Mouse (Mus musculus) thymus, postnatal 25 days (tissue): ENCODE measurements around the gene Slc39a3.
"Not testable (repeated sequence)": the region's sequence is repeated elsewhere in the genome, so short reads cannot be mapped to it uniquely, and the experiment has no call there.

ENCODE experiments used
- DNase-seq: peaks from one replicate; pipeline ENCODE4 v3.0.0; 2022

Gene Slc39a3

DNA sequence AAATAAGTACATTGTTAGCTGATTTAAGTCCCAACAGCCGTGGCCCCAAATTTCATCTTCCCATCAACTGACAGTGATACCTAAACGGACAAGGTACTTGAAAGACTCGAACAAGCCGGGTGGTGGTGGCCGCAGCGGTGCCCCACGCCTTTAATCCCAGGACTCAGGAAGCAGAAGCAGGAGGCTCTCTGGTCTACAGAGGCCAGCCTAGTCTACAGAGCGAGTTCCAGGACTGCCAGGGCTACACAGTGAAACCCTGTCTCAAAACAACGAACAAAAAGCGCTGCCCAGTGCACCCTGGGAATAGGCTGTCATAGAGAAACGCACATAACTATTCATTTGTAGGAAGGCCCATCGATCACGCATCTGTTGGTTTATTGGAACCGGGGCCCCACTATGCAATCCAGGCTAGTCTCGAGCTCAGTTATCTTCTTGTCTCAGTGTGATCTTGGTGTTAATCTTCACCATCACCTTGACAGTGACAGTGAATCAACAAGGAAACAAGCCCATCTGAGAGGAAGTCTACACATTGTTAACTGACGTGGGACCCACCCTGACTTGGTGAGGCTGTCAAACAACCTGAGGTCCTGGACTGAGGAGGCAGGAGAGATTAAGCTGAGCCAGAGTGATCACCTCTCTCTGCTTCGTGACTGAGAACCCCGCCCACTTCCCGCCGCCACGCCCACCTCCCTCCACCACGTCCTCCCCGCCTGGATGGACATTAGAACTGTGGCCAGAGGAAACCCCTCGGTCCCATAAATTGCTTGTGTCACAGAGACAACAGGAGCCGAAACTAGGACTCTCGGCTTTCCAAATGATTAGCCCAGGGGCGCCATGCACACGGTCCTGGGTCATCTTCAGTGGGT, 36.8 kb downstream of the Slc39a3 start:
- no peak for DNase-seq

DNA sequence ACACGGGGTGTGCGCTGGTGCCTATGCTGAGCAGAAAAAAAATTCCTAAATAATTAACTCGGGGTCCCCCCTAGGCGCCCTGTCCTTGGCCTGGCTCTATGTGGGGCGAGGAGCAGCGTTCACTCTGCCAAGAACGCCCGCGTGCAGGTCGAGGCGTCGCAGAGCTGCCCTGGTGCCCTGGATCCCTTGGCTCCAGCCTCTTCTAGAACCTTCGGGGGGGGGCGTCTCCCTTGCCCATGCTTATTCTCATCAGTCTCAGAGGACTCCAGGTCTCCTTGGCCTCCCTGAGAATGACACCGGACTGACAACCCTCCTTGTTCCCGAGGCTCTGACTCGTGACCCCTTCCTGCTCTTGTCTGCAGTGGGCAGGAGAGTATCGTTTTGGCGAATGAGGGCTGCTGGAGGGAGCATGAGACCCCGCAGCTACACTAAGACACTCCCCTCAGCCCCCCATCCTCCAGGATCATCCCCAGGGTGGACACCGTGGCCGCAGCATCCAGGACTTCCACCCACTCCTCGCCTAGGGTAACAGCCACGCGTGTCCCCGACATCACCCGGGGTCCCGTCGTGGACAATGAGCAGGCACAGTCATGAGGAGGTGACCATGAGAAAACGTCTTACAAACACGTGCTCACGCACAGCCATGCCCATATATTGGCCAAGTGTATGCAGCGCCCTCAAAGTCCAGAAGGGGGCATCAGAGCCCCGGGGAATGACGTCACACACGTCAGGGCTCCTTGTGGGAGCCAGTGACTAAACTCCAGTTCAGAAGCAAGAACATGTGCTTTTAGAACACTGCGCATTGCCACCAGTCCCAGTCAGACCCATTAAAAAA, 37.6 kb downstream of the Slc39a3 start:
- peak; percentile 89 for DNase-seq

DNA sequence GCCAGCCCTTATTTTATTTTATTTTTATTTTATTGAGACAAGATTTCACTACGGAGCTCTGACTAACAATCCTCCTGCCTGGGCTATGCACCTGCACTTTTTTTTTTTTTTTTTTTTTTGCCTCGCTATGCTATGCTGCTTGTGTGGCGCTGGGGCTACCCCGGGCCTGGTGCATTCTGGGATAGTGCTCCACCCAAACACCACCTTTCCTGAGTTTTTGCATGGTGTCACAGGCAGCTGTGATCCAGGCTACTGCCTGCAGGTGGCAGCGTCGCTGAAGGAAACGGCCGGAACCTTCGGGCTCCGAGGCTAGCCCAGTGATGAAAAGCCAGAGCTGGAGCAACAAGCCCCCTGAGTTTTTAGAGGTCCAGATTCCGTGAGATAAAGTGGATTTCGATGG, 38.4 kb downstream of the Slc39a3 start:
- DNase-seq, result peak; percentile 71

DNA sequence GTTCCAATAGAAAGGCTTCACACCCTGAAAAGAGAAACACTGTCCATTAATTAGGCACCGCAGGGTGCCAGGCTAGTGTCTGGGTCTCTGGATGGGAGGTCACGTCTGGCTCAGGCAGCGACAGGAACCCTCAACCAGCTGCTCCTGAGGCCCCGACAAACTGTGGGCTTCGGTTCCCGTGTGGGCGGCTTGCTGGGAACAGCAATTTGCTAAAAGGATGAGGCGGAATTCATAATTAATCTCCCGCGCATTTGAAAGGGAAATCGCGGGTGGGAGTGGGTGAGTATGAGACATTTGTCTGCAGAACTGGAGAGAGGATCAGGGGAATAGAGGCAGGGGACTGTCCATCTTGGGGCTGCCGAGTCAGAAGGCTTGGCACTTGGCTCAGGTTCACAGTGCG, 39.2 kb downstream of the Slc39a3 start:
- DNase-seq, result no peak

DNA sequence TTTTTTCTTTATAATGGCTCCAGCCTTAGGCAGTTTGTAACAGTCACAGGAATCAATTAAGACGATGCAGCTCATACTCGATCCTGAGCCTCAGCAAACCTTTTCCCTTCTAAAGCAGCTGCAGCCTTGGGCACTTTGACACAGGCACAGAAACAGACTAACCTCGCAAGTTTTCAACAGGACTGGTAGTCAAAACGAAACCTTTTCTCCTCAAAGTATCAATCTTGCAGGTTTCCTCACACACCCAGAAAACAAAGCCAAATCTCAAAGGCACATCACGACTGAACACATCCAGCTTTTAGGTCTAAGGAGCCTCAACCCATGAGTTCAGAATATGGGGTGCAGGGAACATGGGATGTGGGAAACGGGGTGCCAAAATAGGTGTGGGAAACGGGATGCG, 39.9 kb downstream of the Slc39a3 start:
- no peak for DNase-seq

DNA sequence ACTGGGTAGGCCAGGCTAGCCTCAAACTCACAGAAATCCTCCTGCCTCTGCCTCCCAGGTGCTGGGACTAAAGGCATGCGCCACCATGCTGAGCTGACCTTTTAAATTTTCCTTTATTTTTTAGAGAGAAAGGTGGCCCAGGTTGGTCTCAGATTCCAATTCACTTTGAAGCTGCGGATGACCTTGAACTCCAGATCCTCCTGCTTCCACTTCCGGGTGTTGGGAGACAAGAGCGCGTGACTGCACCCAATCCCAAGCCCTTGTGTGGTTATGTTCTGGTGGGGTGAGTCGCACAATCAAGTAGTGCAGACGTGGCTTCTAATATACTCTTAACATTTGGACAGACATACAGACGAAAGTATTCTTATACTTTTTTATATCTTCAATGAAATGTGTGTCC, 40.7 kb downstream of the Slc39a3 start:
- DNase-seq, result no peak

DNA sequence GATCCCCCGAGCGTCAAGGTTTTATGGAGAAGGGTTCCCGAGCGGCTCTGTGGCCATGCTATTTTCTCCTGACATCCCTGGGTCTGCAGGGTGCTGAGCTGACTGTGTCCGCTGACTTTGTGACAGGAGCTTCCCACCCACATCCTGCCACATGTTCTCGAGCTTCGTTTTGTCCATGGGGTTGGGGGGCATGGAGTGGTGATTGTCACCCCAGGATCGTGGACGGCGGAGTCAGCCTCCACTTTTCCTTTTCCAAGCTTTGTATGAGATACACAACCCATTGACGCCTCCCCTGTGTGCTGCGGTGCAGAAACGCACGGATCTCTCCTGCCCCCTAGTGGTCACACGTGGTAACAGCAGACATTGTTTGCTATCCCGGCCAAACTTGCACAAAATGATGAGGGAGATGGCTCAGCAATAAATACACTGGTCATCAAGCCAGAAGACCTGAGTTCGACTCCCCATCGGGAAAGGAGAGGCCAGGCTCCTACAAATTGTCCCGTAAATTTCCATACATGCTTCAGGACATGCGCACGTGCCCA, 42.1 kb downstream of the Slc39a3 start:
- DNase-seq, result peak; percentile 80

DNA sequence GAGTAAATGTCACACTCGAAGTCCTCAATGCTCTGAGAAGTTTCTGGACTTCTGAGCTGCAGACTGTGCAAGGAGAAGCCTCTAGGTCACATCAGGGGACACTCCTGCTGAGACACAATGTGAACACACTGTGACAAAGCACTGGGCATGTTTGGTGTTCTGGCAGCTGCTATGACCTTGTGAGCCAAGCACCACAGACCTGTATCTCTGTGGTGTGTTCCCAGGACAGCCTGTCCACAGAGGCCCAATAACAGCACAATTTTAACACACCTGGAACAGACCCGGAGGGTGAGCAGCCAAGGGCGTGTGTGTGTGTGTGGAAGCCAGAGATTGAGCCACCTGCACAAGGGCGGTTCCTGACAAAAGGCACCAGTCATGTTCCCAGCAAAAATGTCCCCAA, 42.6 kb downstream of the Slc39a3 start:
- DNase-seq, result no peak

DNA sequence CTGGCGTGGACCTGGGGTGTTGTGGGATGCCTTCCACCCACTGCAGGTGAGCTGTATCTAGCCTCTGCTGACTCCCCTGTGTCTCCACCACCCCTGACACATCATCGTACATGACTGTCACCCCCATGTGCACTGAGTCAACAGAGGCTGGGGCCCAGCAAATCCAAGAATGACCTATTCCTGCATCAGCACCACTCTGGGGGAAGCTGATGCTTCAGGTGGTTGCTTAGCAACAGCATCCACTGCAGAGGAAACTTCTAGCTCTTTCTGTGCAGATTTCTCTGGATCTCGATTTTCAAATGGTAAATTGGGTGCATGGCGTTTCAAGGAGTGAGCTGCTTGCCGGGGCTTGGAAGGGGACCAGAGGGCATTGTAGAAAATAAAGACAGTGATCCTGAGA, 44.0 kb downstream of the Slc39a3 start:
- DNase-seq, result no peak

DNA sequence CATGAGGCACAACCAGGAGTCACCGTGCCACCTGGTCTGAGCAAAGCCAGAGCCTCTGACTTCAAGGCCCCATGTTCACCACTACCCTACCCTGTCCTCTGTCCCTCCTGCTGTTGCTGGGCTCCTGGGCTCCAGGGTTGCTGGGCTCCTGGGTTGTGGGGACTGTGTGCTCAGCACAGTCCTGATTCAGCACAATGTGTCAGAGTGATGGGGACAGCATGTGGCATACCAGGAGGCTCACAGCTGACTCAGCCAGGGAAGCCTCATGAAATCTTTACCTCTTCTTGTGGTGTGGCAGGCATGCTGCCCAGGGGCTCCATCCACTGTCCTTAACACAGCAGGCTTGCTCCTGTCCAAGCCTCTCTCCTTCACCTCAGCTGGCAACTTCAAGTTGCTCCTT, 45.3 kb downstream of the Slc39a3 start:
- DNase-seq, result no peak

DNA sequence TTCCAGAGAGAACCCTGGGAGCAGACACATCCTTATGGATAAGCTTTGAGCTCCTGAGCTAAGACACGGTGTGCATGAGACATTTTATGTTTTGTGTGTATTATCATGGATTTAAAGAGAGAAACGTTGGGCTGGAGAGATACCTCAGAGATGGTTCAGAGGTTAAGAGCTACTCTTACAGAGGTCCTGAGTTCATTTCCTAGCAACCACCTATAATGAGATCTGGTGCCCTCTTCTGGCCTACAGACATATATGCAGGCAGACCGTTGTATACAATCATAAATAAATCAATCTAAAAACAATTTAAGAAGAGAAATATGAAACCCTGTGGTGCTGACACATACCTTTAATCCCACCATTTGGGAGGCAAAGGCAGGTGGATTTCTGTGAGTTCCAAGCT, 46.2 kb downstream of the Slc39a3 start:
- DNase-seq, result no peak

DNA sequence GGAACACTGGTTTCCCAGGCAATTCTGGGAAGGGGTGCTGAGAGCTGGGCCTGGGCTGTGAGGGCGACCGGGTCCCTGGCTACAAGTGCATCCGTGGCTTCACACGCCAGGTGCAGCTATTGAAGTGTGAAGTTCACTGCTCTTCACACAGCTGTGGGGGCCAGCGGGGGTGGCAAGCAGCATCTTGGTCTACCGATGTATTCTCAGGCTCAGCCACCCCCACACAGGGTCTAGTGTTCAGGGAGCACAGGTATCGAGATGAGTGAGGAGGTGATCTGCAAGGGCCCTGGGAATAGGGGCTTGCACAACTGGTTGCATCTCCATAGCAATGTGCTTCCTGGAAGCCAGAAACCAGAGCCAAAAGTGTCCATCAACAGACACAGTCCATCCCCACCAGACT, 46.8 kb downstream of the Slc39a3 start:
- DNase-seq, result peak; percentile 55

DNA sequence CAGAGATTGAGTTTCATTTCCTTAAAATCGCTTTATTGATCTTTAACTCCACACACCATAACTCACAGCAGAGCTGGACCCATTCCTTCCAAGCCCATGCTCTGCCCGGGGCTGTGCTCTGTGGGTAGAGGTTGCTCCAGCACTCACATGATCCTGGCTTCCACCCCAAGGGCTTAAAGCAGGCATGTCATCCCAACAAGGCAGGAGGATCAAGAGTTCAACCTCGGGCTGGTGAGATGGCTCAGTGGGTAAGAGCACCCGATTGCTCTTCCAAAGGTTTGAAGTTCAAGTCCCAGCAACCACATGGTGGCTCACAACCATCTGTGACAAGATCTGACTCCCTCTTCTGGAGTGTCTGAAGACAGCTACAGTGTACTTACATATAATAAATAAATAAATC, 47.4 kb downstream of the Slc39a3 start:
- not testable (repeated sequence) for DNase-seq

DNA sequence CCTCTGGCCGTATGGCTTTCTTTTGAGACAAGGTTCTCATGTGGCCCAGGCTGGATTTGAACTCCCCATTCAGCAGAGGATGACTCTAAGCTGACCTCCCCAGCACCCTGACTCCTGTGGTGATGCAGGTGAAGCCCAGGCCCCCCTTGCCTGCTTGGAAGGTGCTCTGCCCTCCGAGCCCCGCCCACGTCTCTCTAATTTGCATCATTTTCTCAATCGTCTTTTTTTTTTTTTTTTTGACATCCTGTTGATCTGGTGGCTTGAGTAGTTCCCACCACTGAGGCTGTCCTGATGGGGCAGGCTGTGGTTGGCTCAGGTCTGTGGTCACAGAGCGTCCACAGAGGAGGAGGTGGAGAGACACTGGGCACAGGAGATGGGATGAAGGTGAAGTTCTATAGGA, 47.8 kb downstream of the Slc39a3 start:
- DNase-seq, result no peak

DNA sequence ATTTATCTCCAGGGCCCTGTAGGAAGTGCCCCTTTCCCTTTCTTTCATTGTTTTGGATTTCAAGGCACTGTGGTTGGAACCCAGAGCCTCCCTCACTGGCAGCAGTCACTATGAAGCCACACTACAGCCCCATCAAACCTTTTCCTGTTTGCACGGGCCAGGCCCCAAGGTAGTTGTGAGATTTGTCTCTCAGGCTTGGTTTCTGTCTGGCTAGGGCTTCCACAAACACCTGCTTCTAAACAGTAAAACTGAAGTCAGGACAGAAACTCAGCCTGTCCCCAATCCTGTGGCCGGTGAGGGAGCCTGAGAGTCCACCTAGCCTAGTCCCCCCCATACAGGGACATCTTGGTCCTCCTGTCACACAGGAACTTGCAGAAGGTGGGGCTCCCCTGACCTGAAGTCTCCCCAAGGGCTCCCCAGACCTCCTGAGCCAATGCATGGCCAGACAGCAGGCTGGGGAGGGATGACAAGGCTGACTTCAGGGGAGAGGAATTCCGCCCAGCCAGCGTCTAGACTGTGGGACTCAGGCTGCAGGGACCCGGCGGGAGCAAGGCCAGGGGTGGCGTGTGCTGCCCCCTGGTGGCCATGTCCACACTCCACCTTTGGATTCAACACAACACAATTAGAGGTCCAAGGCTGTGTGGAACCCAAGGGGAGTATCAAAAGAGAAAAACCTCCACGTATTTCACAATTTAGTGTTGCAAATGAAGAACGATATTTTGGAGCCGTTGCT, 49.4 kb downstream of the Slc39a3 start:
- DNase-seq, result peak; percentile 75

DNA sequence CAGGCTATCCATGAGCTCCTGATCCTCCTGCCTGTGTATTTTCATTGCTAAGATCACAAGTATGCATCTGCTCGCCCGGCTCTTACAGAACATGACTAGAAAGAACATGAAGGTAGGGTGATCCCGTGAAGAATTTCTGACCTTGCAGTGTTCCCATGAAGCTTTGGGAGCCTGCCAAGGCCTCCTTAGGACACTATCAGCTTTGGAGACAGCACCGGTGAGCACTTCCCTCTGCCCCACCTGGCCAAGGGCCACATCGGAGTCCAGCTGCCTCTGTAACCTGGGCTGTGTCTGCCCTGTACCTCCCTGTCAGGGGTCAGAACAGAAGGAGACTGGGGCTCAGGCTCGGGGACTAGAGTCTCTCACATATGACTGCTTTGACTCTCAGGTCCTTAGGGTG, 50.5 kb downstream of the Slc39a3 start:
- DNase-seq, result no peak

DNA sequence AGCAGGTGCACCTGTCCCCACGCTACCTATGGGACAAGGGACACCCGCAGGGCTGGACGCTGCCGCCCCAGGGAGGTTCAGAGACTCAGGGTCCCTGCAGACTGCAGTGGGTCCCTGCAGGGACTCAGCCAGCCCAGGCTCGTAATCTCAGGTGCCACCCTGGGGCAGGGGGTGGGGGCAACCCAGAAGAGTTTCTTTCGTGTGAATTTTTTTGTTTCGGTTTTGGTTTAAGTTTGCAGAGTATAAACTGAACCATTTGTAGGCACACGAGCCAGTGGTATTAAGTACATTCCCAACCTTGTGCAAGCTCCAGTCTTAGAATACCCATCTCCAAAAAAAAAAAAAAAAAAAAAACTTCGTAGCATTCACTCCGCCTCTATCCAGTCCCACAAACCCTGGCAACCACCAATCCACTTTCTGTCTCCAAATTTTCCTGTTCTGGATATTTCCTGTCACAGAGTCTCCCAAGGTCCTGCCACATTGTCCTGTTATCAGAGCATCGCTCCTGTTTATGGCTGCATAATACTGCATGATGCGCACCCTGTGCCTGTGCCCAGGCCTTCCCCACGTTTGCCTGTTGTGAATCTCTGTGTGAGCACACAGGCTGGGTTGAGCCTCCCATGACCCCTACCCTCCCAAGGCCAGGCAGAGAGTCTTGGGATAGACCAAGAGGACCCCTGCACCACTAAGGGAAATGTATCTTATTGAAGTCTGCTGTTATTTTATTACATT, 51.1 kb downstream of the Slc39a3 start:
- DNase-seq, result no peak

DNA sequence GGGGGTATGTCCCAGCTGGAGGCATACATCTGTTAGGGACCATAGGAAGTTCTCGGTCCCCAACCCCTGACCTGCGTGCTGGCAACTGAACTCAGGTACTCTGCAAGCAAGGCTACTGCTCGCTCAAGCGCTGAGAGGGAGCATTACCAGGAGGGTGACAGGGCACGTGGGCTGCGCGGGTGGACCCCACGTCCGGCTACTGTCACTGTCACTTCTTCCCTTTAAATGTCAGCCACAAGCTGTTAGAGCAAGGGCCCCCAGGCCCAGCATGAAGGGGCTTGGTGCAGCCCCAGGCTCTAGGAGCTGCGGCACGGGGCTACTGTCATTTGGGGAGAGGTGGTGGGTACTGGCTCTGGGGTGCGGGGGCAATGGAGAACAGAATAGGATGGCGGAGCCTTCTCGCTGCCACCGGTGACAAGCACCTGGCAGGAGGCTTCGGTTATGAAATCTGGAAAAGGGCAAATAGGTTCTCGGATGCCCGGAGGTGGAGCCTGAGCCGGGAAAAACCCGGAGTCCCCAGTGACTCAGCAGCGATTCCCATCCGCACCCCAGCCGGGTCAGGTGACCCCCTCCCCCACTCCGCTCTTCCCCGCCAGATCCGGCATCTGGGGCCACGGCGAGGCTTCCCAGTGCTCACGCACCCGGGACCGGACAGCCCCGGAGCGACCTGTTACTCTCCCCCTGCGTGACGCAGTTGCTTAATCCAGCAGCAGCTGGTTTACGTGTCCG, 51.8 kb downstream of the Slc39a3 start:
- peak; percentile 46 for DNase-seq

DNA sequence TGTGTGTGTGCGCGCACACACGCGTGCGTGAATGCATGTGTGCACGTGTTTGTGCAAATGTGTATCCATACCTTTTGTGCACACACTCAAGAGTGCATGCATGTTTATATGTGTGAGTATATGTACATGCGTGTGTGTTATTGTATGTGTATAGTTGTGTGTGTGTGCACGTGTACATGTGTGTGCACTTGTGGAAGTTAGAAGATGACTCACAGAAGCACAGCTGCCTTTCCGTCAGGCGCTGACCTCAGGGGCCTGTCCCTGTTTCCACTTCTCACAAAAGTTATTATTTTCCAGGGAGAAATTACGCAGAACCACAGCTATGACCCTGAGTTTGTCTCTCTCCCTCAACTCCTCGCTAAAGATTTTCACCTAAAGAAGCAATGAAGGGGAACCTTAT, 53.0 kb downstream of the Slc39a3 start:
- no peak for DNase-seq

DNA sequence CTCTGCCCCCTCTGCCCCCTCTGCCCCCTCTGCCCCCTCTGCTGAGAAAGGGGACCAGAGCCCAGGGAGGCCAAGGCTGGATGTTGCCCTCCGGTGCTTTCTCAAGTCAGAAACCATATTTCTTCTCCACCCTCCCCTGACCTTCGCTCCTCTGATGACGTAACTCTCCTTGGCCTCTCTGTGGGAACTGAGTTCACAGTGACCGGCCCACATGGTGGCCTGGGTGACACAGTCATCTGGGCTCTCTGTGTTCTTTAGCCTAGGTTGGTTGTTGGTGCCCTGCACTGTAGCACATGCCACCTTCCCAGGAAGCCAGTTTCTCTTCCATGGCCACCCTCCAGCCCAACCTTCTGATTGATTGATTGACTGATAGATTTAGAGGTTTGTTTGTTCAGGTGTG, 54.8 kb downstream of the Slc39a3 start:
- no peak for DNase-seq

DNA sequence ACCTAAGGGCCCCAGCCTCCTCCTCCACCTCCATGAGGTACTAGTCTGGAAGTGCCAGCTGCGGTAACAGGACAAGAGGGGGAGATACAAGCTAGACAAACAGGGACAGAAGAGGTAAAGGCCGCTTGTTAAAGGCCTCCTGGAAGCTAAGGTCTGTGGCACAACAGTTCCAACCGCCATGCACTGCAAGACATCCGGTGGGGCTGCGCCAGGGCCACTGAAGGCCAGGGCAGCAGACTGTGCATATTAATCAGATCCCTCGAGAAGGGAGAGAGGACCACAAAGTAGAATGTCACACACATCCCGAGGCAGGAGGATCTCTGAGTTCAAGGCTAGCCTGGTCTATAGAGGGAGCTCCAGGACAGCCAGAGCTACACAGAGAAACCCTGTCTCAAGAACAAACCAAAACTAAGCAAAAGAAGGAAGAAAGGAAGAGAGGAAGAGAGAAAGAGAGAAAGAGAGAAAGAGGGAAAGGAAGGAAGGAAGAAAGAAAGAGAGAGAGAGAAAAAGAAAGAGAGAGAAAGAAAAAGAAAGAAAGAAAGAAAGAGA, 55.6 kb downstream of the Slc39a3 start:
- DNase-seq, result no peak
